Mouse (Mus musculus) intestine, embryonic 16.5 days (tissue): ENCODE measurements around the gene Vash2. TPM values are rescaled to one million over a fixed set of nuclear protein-coding genes. Genes with fewer than 3 reads are reported as not detected.

Experiments
- polyA plus RNA-seq: library from polyadenylated mRNA; unstranded; fragments of >200 nt; fragmentation: Nextera tagmentation; extraction: Ambion mirVana; gene quantifications from 2 replicates; pipeline ENCODE4 v1.2.1, GENCODE M21; 2015

Vash2 gene
- polyA plus RNA-seq, 1 experiment from 2014 or later: 12.3 TPM

Other genes starting within 250 kb of the Vash2 start
- gene Rps6kc1, start 67.5 kb downstream of the Vash2 start, polyA plus RNA-seq: 11.8 and 12.1 TPM in 2 replicates
- gene Angel2, start 54.2 kb downstream of the Vash2 start, polyA plus RNA-seq: 30.9 and 33.6 TPM in 2 replicates
- gene Flvcr1, start 46.9 kb upstream of the Vash2 start, polyA plus RNA-seq: 8.4 and 14.2 TPM in 2 replicates
- gene Spata45, start 57.3 kb upstream of the Vash2 start, polyA plus RNA-seq: 0.61 TPM in 1 of 2 replicates, not detected in the other
- gene Tatdn3, start 83.6 kb upstream of the Vash2 start, polyA plus RNA-seq: 13.4 and 13.9 TPM in 2 replicates
- 14.0 and 16.2 TPM in 2 replicates for gene Nsl1, start 83.7 kb upstream of the Vash2 start, polyA plus RNA-seq
- 8.4 and 9.0 TPM in 2 replicates for gene Batf3, start 118.6 kb upstream of the Vash2 start, polyA plus RNA-seq
- not detected in 2 replicates for gene Fam71a, start 185.5 kb upstream of the Vash2 start, polyA plus RNA-seq
- gene Atf3, start 238.7 kb upstream of the Vash2 start, polyA plus RNA-seq: 4.1 and 5.6 TPM in 2 replicates